Mouse (Mus musculus): ENCODE results near the gene Nsun7.

Nsun7 gene

GRCm38 (mm10) chr5:66338583-66338982 lies 78.9 kb downstream of the Nsun7 start:
- peak; percentile 62 to 68 for DNase-seq

DNA sequence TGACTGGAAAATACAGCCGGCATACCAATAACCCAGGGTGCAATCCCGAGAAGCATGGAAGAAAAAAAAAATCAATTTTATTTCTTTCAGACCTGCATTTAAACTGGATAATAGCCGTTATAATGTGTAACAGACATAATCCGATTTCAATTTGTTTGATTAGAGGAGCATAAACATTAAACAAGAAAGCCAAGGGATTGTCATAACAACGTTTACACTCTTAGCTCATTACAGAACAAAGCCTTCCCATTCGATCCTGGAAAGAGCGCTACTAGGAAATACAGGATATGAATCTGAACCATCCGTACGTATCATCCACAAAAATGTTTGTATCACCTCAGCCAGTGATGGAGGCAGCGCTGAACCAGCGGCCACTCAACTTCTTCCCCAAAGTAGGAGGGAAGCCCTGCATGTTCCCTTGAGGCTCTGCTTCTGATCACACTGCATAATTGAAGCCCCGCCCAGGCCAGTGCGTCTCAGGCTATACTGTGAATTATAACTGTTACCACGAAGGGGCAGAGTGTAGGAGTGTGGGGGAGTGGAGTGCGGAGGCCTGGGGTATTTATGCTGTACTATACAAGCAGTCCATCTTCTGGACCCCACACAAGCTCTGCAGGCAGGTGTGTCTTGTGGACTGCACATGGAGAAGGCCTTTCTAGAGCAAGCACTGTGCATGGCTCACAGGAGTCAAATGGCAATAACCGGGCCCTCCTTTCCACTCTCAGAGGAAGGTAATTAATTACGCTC lies 80.8 kb downstream of the Nsun7 start:
- DNase-seq: no peak

GRCm38 (mm10) chr5:66341848-66342247 lies 82.2 kb downstream of the Nsun7 start:
- DNase-seq: no peak

DNA sequence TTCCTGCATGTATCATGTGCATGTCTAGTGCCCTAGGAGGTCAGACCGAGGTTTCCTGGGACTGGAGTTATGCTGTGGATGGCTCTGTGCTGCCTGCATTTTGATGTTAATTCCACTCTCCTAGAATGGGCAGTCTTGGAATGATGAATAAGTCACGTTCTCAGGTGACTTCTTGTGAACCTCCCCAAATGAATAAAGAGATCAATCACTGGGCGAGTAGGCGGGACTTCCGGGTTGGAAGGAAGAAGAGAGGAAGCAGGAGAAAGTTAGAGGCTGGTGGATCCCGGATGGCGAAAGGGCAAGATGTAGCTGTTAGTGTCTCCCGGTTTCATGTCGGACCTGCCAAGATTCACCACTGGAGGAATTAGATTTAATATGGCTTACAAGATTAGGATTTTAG lies 82.6 kb downstream of the Nsun7 start:
- no peak for DNase-seq

GRCm38 (mm10) chr5:66344182-66344581 lies 84.5 kb downstream of the Nsun7 start:
- DNase-seq: no peak

DNA sequence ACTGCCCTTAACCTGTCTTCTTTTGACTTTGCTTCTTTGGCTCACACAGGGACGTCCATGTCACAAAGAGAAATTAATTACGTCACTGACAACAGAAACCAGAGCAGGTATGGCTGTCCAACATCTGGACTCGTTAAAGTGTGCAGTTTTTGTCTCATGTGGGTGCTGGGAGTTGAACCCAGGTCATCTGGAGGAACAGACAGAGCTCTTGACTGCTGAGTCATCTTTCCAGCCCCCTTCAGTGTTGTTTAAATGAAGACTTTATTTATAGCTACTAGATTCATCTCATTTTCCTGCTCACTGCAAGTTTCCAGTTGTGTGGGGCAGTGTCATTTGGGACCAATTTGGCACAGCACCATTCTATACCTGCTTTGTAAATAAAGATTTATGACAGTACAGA lies 85.4 kb downstream of the Nsun7 start:
- DNase-seq: no peak

DNA sequence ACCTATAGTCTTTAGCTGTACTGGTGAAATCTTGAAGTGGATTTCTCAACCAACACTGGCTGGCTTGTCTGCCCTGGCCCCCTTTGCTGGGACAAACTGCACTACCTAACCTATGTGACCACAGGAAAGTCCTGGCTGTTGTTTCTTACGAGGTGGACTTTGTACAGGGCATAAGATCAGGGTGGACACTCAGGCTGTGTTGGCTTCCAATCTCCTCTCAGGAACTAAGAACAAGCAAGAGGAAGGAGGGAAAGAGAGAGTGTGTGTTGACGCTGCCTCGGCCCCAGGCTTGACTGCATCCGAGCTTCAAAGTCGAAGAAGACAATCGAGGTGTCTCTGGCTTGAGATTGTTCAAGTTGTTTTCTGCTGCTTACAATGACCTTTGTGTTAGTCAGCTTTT lies 87.1 kb downstream of the Nsun7 start:
- DNase-seq: no peak

Measured in cerebellum, postnatal 10 days (tissue).